Mouse (Mus musculus) intestine, embryonic 14.5 days (tissue): ENCODE measurements at regions not wholly inside any gene's neighbourhood (a gene's known extent, or its start where the extent isn't known, plus 50 kb on each side); places are given as distances from the start of the nearest gene placed in this dataset.

Experiments used
- ATAC-seq: fragments of 200-750 bp; cut with Nextera tagmentation; replicated peaks from 2 replicates; pipeline ENCODE4 v1.8.0; 2017; ENCODE audit warnings: low read depth, moderate number of reproducible peaks, moderate TSS enrichment, moderate library complexity; ENCODE audit not compliant: low FRiP score, low TSS enrichment
- DNase-seq: peaks from one replicate; pipeline ENCODE4 v3.0.0-alpha.2; 2018; ENCODE audit warnings: low spot score
- H3K27ac ChIP-seq: fragments of 300-500 bp; sonication (generic); 2 replicates; pipeline ENCODE4 v1.5.1; 2014; ENCODE audit warnings: low read depth, mild to moderate bottlenecking, control low read depth
- H3K27me3 ChIP-seq: fragments of 300-500 bp; sonication (generic); replicated peaks from 2 replicates; pipeline ENCODE4 v1.6.1; 2014; ENCODE audit warnings: low read length, control low read depth; ENCODE audit not compliant: control insufficient read depth, insufficient read depth
- H3K36me3 ChIP-seq: fragments of 300-500 bp; sonication (generic); 2 replicates; pipeline ENCODE4 v1.6.1; 2014; ENCODE audit warnings: low read length, control low read depth; ENCODE audit not compliant: control insufficient read depth, insufficient read depth
- H3K4me1 ChIP-seq: fragments of 300-500 bp; sonication (generic); replicated peaks from 2 replicates; pipeline ENCODE4 v1.6.1; 2014; ENCODE audit warnings: low read length, control low read depth, mixed read lengths; ENCODE audit not compliant: control insufficient read depth, insufficient read depth
- H3K4me2 ChIP-seq: fragments of 300-500 bp; sonication (generic); 2 replicates; pipeline ENCODE4 v1.6.1; 2014; ENCODE audit warnings: low read length
- H3K4me3 ChIP-seq: fragments of 300-500 bp; sonication (generic); 2 replicates; pipeline ENCODE4 v1.5.1; 2014; ENCODE audit warnings: low read depth, low read length, control low read depth, mixed read lengths
- H3K9ac ChIP-seq: fragments of 300-500 bp; sonication (generic); 2 replicates; pipeline ENCODE4 v1.6.1; 2014; ENCODE audit warnings: mild to moderate bottlenecking, low read length
- H3K9me3 ChIP-seq: fragments of 300-500 bp; sonication (generic); 2 replicates; pipeline ENCODE4 v1.6.1; 2016; ENCODE audit warnings: low read length, control low read depth; ENCODE audit not compliant: control insufficient read depth
- WGBS: fragments of 180-500 bp; shearing (Covaris S2); extraction: QIAGEN DNeasy Blood & Tissue Kit; methylation state at CpG from one replicate; pipeline ENCODE4 v1.1.7; 2014; 5-methylcytosine and 5-hydroxymethylcytosine counted together

DNA sequence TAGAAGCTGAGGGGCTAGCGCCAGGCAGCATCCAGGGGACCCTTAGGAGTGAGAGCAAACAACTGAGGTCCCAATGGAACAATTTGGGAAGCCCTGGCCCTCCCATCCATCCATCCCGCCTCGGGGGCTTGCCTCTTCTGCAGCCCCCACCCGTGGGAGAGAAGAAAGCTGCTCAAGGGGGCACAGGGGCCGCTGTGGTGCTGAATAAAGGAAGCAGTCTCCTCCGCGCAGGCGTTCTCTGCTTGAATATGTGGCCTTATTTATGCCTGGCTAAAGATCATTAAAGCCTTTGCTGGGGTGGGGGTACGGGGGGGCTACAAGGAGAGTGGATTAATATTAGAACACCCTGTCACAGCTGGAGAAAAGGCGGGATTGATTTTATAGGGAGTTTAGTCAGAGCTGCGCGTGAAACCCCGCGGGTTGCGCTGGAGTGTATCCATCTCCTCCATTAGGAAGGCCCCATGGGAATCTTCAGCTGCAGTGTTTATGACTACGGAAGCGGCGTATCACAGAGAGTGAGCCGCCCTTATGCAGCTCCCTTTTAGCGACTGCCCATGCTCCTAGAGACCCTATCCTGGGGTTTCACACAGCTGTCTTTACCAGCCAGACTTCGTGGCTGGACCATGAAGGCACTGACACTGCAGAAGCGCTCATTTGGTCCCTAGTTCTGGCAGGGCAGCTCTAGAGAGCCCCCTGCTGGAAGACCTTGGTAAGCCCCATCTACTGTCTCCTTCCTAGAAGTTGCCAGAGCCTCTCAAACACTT, 183.9 kb upstream of the Gm4791 start:
- Histone ChIP-seq H3K27me3 (no peaks in the 10 kb centered on the region), H3K4me2 (peak overlapping the region; percentile 54), H3K4me3 (peak overlapping the region; percentile 33), H3K4me1 (0 out of 2 replicates have a peak, but pooled peaks cover 2% of the 10 kb centered on the region), H3K9me3 (no peaks in the 10 kb centered on the region), H3K9ac (peak overlapping the region; percentile 23), H3K36me3 (no peaks in the 10 kb centered on the region), H3K27ac (no peak overlapping the region)
- WGBS = 9% methylated on average over 22 of the region's 22 CpGs
- peak; percentile 87 for DNase-seq
- peak; percentile 55; the same call in 1 of the 2 replicates for ATAC-seq

DNA sequence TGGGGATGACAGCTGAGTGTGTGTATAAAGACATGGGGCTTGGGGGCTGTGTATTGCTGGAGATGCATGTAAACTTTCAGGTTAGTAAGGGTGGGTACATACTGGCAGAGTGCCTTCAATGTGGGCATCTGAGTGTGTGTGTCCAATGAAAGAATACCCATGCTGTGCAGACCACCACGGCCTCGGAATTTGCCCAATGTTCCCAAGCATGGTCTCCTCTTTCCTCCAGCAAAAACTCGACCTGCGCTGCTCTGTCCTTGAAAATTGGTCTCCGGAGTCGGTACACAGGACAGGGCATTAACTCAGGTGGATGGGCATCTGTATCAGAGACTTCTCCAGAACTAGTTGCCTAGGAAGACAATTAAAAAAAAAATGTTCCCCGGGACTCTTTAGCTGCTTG, 188.3 kb upstream of the Gm4791 start:
- Histone ChIP-seq H3K36me3 (no peaks in the 10 kb centered on the region), H3K9me3 (no peaks in the 10 kb centered on the region), H3K4me2 (no peak overlapping the region), H3K4me1 (peaks cover 2% of the 10 kb centered on the region; the same call in 1 of the 2 replicates), H3K9ac (no peak overlapping the region), H3K27ac (no peak overlapping the region), H3K27me3 (no peaks in the 10 kb centered on the region), H3K4me3 (no peak overlapping the region)
- 87% methylated on average over 7 of the region's 7 CpGs for WGBS
- no peak for DNase-seq
- no peak for ATAC-seq

DNA sequence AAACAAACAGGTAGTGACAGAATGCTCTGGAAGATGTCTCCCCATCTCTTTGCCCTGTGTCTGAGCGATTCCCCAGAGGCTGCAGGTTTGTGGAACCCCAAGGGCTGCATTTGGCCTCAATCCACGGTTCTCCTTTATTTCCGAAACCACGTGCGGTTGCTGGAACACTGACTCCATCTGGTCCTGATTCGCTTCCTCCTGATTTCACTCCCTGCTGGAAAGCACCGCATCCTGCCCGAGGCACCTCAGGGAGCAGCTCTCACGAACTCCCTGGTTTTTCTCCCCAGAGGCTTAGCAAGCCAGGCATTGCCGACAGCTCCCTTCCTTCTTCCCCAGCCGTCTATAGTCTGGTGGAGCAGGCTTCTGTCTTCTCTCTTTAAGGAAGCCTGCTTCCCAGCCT, 203.1 kb upstream of the Gm4791 start:
- H3K36me3 ChIP-seq = no peaks in the 10 kb centered on the region
- no peak overlapping the region for H3K9ac ChIP-seq
- no peak overlapping the region for H3K27ac ChIP-seq
- H3K4me1 ChIP-seq = no peaks in the 10 kb centered on the region
- no peak overlapping the region for H3K4me3 ChIP-seq
- ATAC-seq (no peak), DNase-seq (no peak)
- H3K9me3 ChIP-seq = no peaks in the 10 kb centered on the region
- 70% methylated on average over 11 of the region's 11 CpGs for WGBS
- H3K27me3 ChIP-seq = no peaks in the 10 kb centered on the region
- no peak overlapping the region for H3K4me2 ChIP-seq

DNA sequence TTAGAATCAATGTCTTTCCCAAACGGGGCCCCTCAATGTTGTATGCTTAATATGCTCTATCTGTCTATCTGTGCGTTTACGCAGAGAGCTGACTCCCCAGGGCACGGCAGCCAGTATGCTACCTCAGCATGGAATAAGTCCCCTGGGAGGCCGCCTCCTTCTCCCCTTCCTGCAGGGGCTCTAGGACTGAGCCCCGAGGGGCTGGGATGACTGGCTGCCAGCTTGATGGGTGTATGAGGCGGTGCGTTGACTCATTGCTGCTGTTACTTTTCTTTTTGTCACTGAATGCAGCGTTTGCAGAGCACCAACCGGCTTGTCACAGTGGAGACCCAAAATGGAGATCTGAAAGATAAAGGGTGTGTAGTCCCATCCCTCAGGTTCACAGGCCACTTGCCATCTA, 209.5 kb upstream of the Gm4791 start:
- no peaks in the 10 kb centered on the region for H3K9me3 ChIP-seq
- H3K4me2 ChIP-seq = no peak overlapping the region
- no peaks in the 10 kb centered on the region for H3K4me1 ChIP-seq
- no peak overlapping the region for H3K9ac ChIP-seq
- WGBS = 68% methylated on average over 10 of the region's 10 CpGs
- no peak for ATAC-seq
- H3K27me3 ChIP-seq = no peaks in the 10 kb centered on the region
- no peak for DNase-seq
- no peak overlapping the region for H3K27ac ChIP-seq
- H3K36me3 ChIP-seq = no peaks in the 10 kb centered on the region
- H3K4me3 ChIP-seq = no peak overlapping the region

DNA sequence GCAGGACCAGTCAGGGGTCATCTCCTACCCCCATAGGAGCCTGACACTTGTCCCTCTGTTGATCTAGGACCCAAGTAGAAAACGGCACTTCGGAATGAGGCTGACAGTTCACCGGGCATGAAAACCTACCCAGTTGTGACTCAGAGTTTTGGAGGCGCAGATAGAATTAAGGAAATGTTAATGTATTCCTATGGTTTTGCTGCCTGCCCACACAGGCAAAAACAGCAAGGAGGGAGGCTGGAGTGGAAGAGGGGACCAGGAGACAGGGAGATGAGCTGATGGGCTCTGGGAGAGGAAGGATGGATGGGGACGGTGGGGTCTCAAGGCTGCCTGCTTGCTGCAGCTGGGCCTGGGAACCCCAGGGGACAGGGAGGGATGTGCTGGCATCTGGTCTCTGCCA, 210.1 kb upstream of the Gm4791 start:
- Histone ChIP-seq H3K27ac (no peak overlapping the region), H3K4me3 (no peak overlapping the region), H3K9ac (no peak overlapping the region), H3K4me2 (no peak overlapping the region), H3K4me1 (no peaks in the 10 kb centered on the region), H3K27me3 (no peaks in the 10 kb centered on the region), H3K9me3 (no peaks in the 10 kb centered on the region), H3K36me3 (no peaks in the 10 kb centered on the region)
- DNase-seq (no peak), ATAC-seq (no peak)
- WGBS = 83% methylated on average over 5 of the region's 5 CpGs

DNA sequence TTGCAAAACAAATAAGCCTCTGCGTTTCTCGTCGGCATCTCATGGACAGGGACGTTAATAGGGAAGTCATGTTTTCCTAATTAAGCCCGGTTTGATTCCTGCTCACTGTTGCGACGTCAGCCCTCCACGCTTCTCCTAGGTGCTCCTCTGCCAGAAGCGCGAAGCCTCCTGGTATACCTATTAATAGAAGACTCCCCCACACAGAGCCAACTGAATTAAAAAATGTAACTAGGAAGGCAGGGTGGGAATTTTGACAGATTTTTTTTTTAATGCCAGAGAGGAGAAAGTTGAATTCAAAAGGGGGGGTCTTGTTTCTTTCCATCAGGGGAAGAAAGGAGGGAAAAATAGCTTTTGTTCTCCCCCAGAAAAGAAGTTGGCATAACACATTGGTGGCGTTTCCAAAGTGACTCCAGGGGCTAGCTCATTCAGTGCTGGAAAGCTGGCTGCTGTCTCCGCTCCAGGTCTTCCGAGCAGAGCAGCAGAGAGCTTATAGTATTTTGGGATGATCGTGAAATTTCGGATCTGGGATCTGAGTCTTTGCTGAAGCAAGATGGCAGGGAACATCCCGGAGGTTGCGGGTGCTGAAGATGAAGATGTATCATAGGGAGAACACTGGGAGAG, 214.1 kb upstream of the Gm4791 start:
- 86% methylated on average over 17 of the region's 17 CpGs for WGBS
- Histone ChIP-seq H3K4me1 (no peaks in the 10 kb centered on the region), H3K27me3 (no peaks in the 10 kb centered on the region), H3K4me3 (no peak overlapping the region), H3K36me3 (no peaks in the 10 kb centered on the region), H3K4me2 (no peak overlapping the region), H3K9me3 (no peaks in the 10 kb centered on the region), H3K27ac (no peak overlapping the region), H3K9ac (no peak overlapping the region)
- DNase-seq (no peak), ATAC-seq (no peak)

DNA sequence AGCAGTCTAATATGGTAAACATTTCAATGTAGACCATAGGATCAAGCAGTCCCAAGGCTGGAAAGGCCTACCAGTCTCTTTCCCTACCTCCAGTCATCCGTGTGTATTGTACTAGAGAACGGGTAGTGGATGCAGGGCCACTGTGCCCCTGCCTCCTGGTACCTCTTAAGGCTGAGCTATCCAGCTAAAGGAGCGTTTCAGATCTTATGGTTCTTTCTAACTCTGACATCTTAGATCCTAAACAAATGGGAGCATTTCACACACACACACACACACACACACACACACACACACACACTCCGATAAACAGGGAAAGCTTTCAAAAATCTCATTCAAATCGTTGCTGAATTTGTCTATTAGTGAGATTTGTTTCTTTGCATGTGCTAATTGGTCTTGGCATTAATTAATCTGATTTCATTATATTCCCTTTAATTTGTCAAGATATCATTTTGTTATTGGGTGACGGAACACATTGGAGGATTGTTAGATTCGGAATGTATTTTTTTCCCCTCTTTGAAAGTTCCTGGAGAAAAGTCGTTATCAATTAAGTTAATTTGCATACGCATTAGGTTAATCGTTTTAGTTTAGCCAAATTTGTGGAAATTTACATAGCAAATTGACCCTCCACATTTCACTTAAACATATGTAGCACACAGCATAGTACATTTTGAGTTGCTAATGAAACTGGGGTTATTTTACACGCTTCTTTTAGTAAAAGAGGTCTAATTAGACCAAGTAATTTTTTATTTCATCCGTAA, 214.8 kb upstream of the Gm4791 start:
- ATAC-seq = no peak

DNA sequence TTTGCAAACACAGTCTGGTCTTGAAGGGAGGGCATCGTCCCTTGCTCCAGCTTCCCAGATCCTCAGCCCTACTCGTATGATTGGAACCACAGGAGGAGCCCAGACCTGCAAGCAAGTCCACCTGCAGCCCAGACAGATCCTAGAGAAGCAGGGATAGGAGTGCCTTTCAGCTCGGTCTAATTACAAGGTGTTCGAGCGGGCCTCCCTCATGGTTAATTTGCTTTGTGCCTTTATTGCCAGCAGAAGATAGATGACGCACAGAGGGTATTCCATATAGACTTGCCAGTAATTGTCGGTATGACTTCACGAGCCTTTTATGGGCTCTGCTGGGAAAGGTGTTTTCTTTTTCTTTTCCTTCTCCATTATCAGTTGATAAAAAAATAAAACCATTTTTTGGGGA, 216.9 kb upstream of the Gm4791 start:
- Histone ChIP-seq H3K9ac (no peak overlapping the region), H3K36me3 (no peaks in the 10 kb centered on the region), H3K27ac (no peak overlapping the region), H3K9me3 (no peaks in the 10 kb centered on the region), H3K4me3 (no peak overlapping the region), H3K27me3 (no peaks in the 10 kb centered on the region), H3K4me1 (no peaks in the 10 kb centered on the region), H3K4me2 (no peak overlapping the region)
- WGBS = 80% methylated on average over 8 of the region's 8 CpGs
- ATAC-seq = no peak
- no peak for DNase-seq

More for the DNA sequence above, 214.8 kb upstream of the Gm4791 start:
- no peak for DNase-seq
- WGBS = 91% methylated on average over 12 of the region's 12 CpGs
- H3K36me3 ChIP-seq = no peaks in the 10 kb centered on the region
- H3K4me3 ChIP-seq = no peak overlapping the region
- H3K9ac ChIP-seq = no peak overlapping the region
- no peaks in the 10 kb centered on the region for H3K4me1 ChIP-seq
- H3K27ac ChIP-seq = no peak overlapping the region
- H3K4me2 ChIP-seq = no peak overlapping the region
- no peaks in the 10 kb centered on the region for H3K9me3 ChIP-seq
- H3K27me3 ChIP-seq = no peaks in the 10 kb centered on the region
